Mouse (Mus musculus) olfactory bulb, adult 2 months (tissue): ENCODE measurements around the gene Nmnat2. TPM values are rescaled to one million over a fixed set of nuclear protein-coding genes. Genes with fewer than 3 reads are reported as not detected.

Experiments
- H3K27ac ChIP-seq: fragments of 200-500 bp; 2 replicates; pipeline ENCODE4 v1.5.1; 2012; ENCODE audit warnings: low read depth, low read length; ENCODE audit not compliant: insufficient read depth
- H3K4me1 ChIP-seq: fragments of 200-500 bp; 2 replicates; pipeline ENCODE4 v1.6.1; 2012; ENCODE audit warnings: low read length; ENCODE audit not compliant: control insufficient read depth, insufficient read depth
- H3K4me3 ChIP-seq: fragments of 200-500 bp; 2 replicates; pipeline ENCODE4 v1.5.1; 2012; ENCODE audit warnings: mild to moderate bottlenecking, low read depth, low read length, moderate library complexity; ENCODE audit not compliant: insufficient read depth
- CTCF ChIP-seq: fragments of 200-500 bp; IDR thresholded peaks from 2 replicates; pipeline ENCODE4 v1.5.1; 2012; ENCODE audit warnings: low read depth, mild to moderate bottlenecking, low read length, moderate library complexity; ENCODE audit not compliant: insufficient read depth
- POLR2A ChIP-seq: fragments of 200-500 bp; IDR thresholded peaks from 2 replicates; pipeline ENCODE4 v1.6.1; 2012; ENCODE audit warnings: mild to moderate bottlenecking, low read depth, low read length, moderate library complexity; ENCODE audit not compliant: insufficient read depth
- WGBS: fragments of 180-500 bp; shearing (Covaris S2); methylation state at CpG from one replicate; pipeline ENCODE4 v1.1.7; 2018; 5-methylcytosine and 5-hydroxymethylcytosine counted together
- polyA plus RNA-seq: library from polyadenylated mRNA; stranded (reverse); fragments of >200 nt; gene quantifications from 2 replicates; pipeline ENCODE4 v1.2.4, GENCODE M21; 2012; ENCODE audit warnings: low replicate concordance; ENCODE audit not compliant: missing spikeins, insufficient read depth, insufficient read length

Nmnat2 gene
- polyA plus RNA-seq, 1 experiment = not detected

- TF ChIP-seq POLR2A = no peak
- no peak for TF ChIP-seq CTCF
- WGBS = 37% methylated on average over 9 of the region's 9 CpGs
- Histone ChIP-seq H3K27ac (no peak overlapping the region), H3K4me1 (peaks cover 10% of the 10 kb centered on the region), H3K4me3 (no peak overlapping the region)
Observed at GRCm38 (mm10) chr1:153133865-153134781, 179.3 kb downstream of the Nmnat2 start.

- peaks cover 13% of the 10 kb centered on the region for H3K4me1 ChIP-seq
- WGBS = 90% methylated on average over 13 of the region's 13 CpGs
- H3K27ac ChIP-seq = no peak overlapping the region
- no peak overlapping the region for H3K4me3 ChIP-seq
- TF ChIP-seq POLR2A = no peak
- no peak for TF ChIP-seq CTCF
Observed at GRCm38 (mm10) chr1:153136647-153137046, 181.9 kb downstream of the Nmnat2 start.

- 63% methylated on average over 5 of the region's 5 CpGs for WGBS
- no peak overlapping the region for H3K4me3 ChIP-seq
- TF ChIP-seq POLR2A (no peak), CTCF (no peak)
- peaks cover 12% of the 10 kb centered on the region for H3K4me1 ChIP-seq
- no peak overlapping the region for H3K27ac ChIP-seq
Observed at GRCm38 (mm10) chr1:153138486-153138885, 183.7 kb downstream of the Nmnat2 start.

DNA sequence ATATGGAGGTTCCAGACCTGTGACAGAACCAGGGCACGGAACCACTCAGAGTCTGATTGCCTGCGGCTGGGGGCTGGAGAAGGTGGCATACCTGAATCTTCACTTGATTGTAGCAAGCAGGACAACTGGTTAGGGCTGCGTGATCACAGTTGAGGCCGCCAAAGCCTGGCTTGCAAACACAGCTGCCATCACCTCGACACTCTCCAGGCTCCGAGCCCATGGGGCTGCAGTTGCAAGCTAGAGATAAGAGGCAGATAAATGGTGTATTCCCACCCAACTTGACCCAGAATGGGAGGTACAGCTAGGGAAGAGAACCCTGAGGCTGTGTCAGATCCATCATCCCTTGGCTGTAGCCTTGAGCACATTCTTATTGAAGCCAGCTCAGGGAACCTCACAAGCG is 184.8 kb downstream of the Nmnat2 start:
- H3K4me3 ChIP-seq = no peak overlapping the region
- no peak overlapping the region for H3K27ac ChIP-seq
- peaks cover 6% of the 10 kb centered on the region for H3K4me1 ChIP-seq
- TF ChIP-seq POLR2A (no peak), CTCF (no peak)
- 90% methylated on average over 7 of the region's 7 CpGs for WGBS

- WGBS = 81% methylated on average over 11 of the region's 11 CpGs
- TF ChIP-seq POLR2A (no peak), CTCF (no peak)
- Histone ChIP-seq H3K27ac (no peak overlapping the region), H3K4me1 (peaks cover 6% of the 10 kb centered on the region), H3K4me3 (no peak overlapping the region)
Observed at GRCm38 (mm10) chr1:153140265-153140664, 185.5 kb downstream of the Nmnat2 start.

- Histone ChIP-seq H3K27ac (no peak overlapping the region), H3K4me1 (peaks cover 6% of the 10 kb centered on the region), H3K4me3 (no peak overlapping the region)
- TF ChIP-seq CTCF = no peak
- TF ChIP-seq POLR2A = no peak
- WGBS = 60% methylated on average over 8 of the region's 8 CpGs
Observed at GRCm38 (mm10) chr1:153140747-153141228, 186.0 kb downstream of the Nmnat2 start.

- 96% methylated on average over 11 of the region's 11 CpGs for WGBS
- no peak overlapping the region for H3K27ac ChIP-seq
- no peak for TF ChIP-seq POLR2A
- no peak for TF ChIP-seq CTCF
- no peak overlapping the region for H3K4me3 ChIP-seq
- H3K4me1 ChIP-seq = peaks cover 6% of the 10 kb centered on the region
Observed at GRCm38 (mm10) chr1:153144021-153144420, 189.2 kb downstream of the Nmnat2 start.

DNA sequence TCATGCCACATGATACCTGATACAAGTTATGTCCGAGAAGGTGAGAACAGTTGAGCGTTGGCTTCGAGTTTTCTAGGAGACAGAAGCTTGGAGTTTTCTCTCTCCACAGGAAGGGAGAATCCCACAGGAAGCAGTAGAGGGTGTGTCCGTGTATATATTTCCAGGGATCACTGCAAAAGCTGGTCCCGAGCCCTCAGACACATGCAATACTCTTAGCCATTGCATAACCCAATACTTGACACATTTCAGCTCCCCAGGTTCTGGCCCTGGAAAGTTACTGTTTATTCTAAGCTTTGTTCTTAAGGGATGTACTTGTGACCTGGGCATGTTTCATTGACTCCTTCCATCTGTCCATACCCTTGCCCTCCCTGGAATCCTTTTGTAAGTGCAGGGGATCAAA is 191.0 kb downstream of the Nmnat2 start:
- 92% methylated on average over 5 of the region's 5 CpGs for WGBS
- H3K4me3 ChIP-seq = no peak overlapping the region
- H3K27ac ChIP-seq = no peak overlapping the region
- TF ChIP-seq CTCF = no peak
- no peak for TF ChIP-seq POLR2A
- peaks cover 3% of the 10 kb centered on the region; the same call in 1 of the 2 replicates for H3K4me1 ChIP-seq

GRCm38 (mm10) chr1:153152594-153152993 is 197.8 kb downstream of the Nmnat2 start:
- 76% methylated on average over 7 of the region's 7 CpGs for WGBS
- Histone ChIP-seq H3K4me1 (peaks cover 7% of the 10 kb centered on the region), H3K27ac (no peak overlapping the region), H3K4me3 (no peak overlapping the region)
- TF ChIP-seq POLR2A = no peak
- TF ChIP-seq CTCF = no peak
